Comparison of ENCODE assay signal across 24 mouse cellular contexts in the genomic region with DNA sequence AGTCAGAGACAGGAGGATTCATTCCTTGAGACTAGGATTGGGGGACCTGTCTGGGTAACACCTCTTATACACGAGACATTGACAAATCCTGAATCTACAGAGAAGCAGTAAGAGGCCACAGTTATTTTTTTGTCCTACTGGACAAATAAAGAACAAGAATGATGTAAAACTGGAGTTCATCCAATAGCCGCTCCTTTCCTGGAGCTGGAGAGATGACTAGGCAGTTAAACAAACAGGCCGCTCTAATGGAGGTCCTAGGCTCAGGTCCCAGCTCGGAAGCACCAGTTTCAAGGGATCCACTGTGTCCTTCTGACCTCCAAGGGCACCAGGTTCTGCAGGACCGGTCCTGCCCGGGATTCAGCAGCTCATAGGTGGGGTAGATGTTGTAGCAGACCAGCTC. TPM values are rescaled to one million over a fixed set of nuclear protein-coding genes. Genes with fewer than 3 reads are reported as not detected.
A peak's percentile ranks its signal among the peaks of the same experiment; 100 is the strongest.
DNase-seq lines count a peak whose midpoint lies in the region; ATAC-seq and TF ChIP-seq lines count a peak whose summit lies in the region.
"Had no signal": no experiment of that assay in that cellular context is flagged by ENCODE, and none has a peak within 500 bp of the region (broad histone marks: within the 10 kb centered on the region; RNA-seq: fewer than 3 reads in every experiment).

No protein-coding gene starts in this region.

- ATAC-seq in kidney, postnatal 0 days (replicated peaks; ENCODE audit: low FRiP score, low read depth), result no peak
- ATAC-seq in midbrain, embryonic 11.5 days (ENCODE audit: low FRiP score), result no peak
- ATAC-seq: midbrain, embryonic 16.5 days had no signal

- peak; percentile 9 for DNase-seq in kidney, postnatal 0 days (ENCODE audit: low spot score)
- DNase-seq in kidney, postnatal 14 days, result no peak
- DNase-seq in 3T3-L1 (ENCODE audit: low read depth, low spot score) (peak; percentile 64), ES-E14 (ENCODE audit: low read depth, low spot score) (no peak)
- DNase-seq in skeletal muscle tissue, adult 2 months (ENCODE audit: low read depth, low spot score), result peak; percentile 19
- no peak for DNase-seq in midbrain, embryonic 11.5 days (ENCODE audit: low spot score, missing footprints)
- DNase-seq in embryo, embryonic 10 days (ENCODE audit: low spot score), result no peak
- DNase-seq: adrenal gland, postnatal 10 days; cerebellum, postnatal 10 days; embryo, embryonic 11 days; gastrocnemius, postnatal 25 days; kidney, adult 18-20 months; kidney, postnatal 10 days; liver; lung, postnatal 36 days; thymus, postnatal 25 days had no signal

- WGBS in kidney, postnatal 0 days, result 50% methylated on average over 6 of the region's 6 CpGs
- 68% methylated on average over 6 of the region's 6 CpGs for WGBS in midbrain, embryonic 11.5 days

- no peak for TF ChIP-seq CTCF in kidney, postnatal 0 days (IDR thresholded peaks at IDR 0.05; ENCODE audit: low read depth)

- no peak overlapping the region for H3K9ac ChIP-seq in kidney, postnatal 0 days (ENCODE audit: low read depth, low read length)
- peak overlapping the region; percentile 39; the same call in 1 of the 2 replicates for H3K9ac ChIP-seq in ES-E14 (ENCODE audit: insufficient read depth, low read depth, low read length, poor library complexity, severe bottlenecking)
- H3K9ac ChIP-seq in midbrain, embryonic 11.5 days (ENCODE audit: low read length), result no peak overlapping the region
- H3K9ac ChIP-seq: heart, embryonic 15.5 days; neural tube, embryonic 15.5 days had no signal

- H3K27me3 ChIP-seq in kidney, postnatal 0 days (ENCODE audit: insufficient read depth, low read length), result no peaks in the 10 kb centered on the region
- H3K27me3 ChIP-seq in midbrain, embryonic 11.5 days (ENCODE audit: control insufficient read depth, insufficient read depth, low read length), result no peaks in the 10 kb centered on the region
- H3K27me3 ChIP-seq: heart, embryonic 15.5 days; neural tube, embryonic 15.5 days had no signal

- H3K4me2 ChIP-seq in kidney, postnatal 0 days (ENCODE audit: low read length), result no peak overlapping the region
- no peak overlapping the region for H3K4me2 ChIP-seq in midbrain, embryonic 11.5 days
- H3K4me2 ChIP-seq: heart, embryonic 15.5 days; neural tube, embryonic 15.5 days had no signal

- H3K27ac ChIP-seq in kidney, postnatal 0 days, result no peak overlapping the region
- H3K27ac ChIP-seq in ES-E14 (ENCODE audit: insufficient read depth, low read depth, low read length, poor library complexity, severe bottlenecking), result no peak overlapping the region
- H3K27ac ChIP-seq in midbrain, embryonic 11.5 days (ENCODE audit: low read depth, low read length), result no peak overlapping the region
- H3K27ac ChIP-seq: heart, adult 2 months; heart, embryonic 15.5 days; layer of hippocampus, adult 2 months; neural tube, embryonic 15.5 days had no signal

- H3K4me3 ChIP-seq in kidney, postnatal 0 days (replicated peaks; ENCODE audit: low read depth, low read length), result no peak overlapping the region
- no peak overlapping the region for H3K4me3 ChIP-seq in ES-E14 (ENCODE audit: insufficient read depth in 1 of 2, low read depth in 1 of 2, low read length in 2 of 2, poor library complexity in 1 of 2, severe bottlenecking in 1 of 2)
- H3K4me3 ChIP-seq in midbrain, embryonic 11.5 days (ENCODE audit: low read depth, low read length), result no peak overlapping the region
- H3K4me3 ChIP-seq: heart, adult 2 months; heart, embryonic 15.5 days; layer of hippocampus, adult 2 months; neural tube, embryonic 15.5 days had no signal

- H3K36me3 ChIP-seq in kidney, postnatal 0 days (ENCODE audit: insufficient read depth, low read length), result no peaks in the 10 kb centered on the region
- no peaks in the 10 kb centered on the region for H3K36me3 ChIP-seq in ES-E14 (ENCODE audit: control insufficient read depth, insufficient read depth, low read length, poor library complexity, severe bottlenecking)
- H3K36me3 ChIP-seq in midbrain, embryonic 11.5 days (ENCODE audit: control insufficient read depth, insufficient read depth, low read length), result no peaks in the 10 kb centered on the region
- H3K36me3 ChIP-seq: heart, embryonic 15.5 days; neural tube, embryonic 15.5 days had no signal

- H3K9me3 ChIP-seq in kidney, postnatal 0 days (replicated peaks; ENCODE audit: low read length), result no peaks in the 10 kb centered on the region
- H3K9me3 ChIP-seq in ES-E14 (ENCODE audit: control insufficient read depth, insufficient read depth, low read depth, low read length), result no peaks in the 10 kb centered on the region
- H3K9me3 ChIP-seq in midbrain, embryonic 11.5 days (ENCODE audit: control insufficient read depth, low read length), result no peaks in the 10 kb centered on the region
- H3K9me3 ChIP-seq: heart, embryonic 15.5 days; neural tube, embryonic 15.5 days had no signal

- in situ Hi-C loops in ES-E14 (cut with MboI; ENCODE audit: low sequenced_read_pairs in 2 of 2, unreplicated experiment in 2 of 2), result no loop called here

- H3K4me1 ChIP-seq in kidney, postnatal 0 days (replicated peaks; ENCODE audit: insufficient read depth, low read length), result no peaks in the 10 kb centered on the region
- H3K4me1 ChIP-seq in ES-E14 (ENCODE audit: control insufficient read depth in 2 of 2, insufficient read depth in 2 of 2, low read length in 2 of 2, poor library complexity in 1 of 2), result peaks cover 2 to 20% of the 10 kb centered on the region in 2 experiments; a peak in 3 of 4 replicates
- H3K4me1 ChIP-seq in midbrain, embryonic 11.5 days (ENCODE audit: control insufficient read depth, insufficient read depth, low read length), result no peaks in the 10 kb centered on the region
- H3K4me1 ChIP-seq: heart, embryonic 15.5 days; neural tube, embryonic 15.5 days had no signal

TF ChIP-seq in ES-E14, 5 proteins besides CTCF, POLR2A, EP300 and RAD21:
- TF ChIP-seq ZNF384 (IDR thresholded peaks at IDR 0.05; ENCODE audit: low read depth, low read length) (no peak), HCFC1 (IDR thresholded peaks at IDR 0.05; ENCODE audit: borderline replicate concordance, insufficient read depth, low read length) (no peak), CHD2 (IDR thresholded peaks at IDR 0.05; ENCODE audit: low read depth, low read length) (no peak), ZC3H11A (IDR thresholded peaks at IDR 0.05; ENCODE audit: borderline replicate concordance, low read depth, low read length) (no peak), MAFK (IDR thresholded peaks at IDR 0.05; ENCODE audit: insufficient read depth, low read depth, low read length) (no peak)

RNA-seq across cellular contexts. Expression of a gene that starts 27.8 kb away (rescaled TPM):
- polyA plus RNA-seq in kidney, postnatal 0 days (2015; fragmentation: Nextera tagmentation; extraction: Ambion mirVana), result 0.11 and 0.22 TPM in 2 replicates
- total RNA-seq in ES-E14 (2012; rRNA removed), result 0.89 and 1.6 TPM in 2 replicates
- not detected in 2 replicates for polyA plus RNA-seq in midbrain, embryonic 11.5 days (2014; fragmentation: Nextera tagmentation; extraction: Ambion mirVana)
- total RNA-seq: gastrocnemius, postnatal 25 days; heart, adult 2 months; layer of hippocampus, adult 2 months; left cerebral cortex, postnatal 25 days; MEL had no signal
- polyA plus RNA-seq: heart, adult 2 months; hindbrain, embryonic 11.5 days had no signal

RNA-seq across cellular contexts. Expression of a gene that starts 44.7 kb away (rescaled TPM):
- polyA plus RNA-seq in kidney, postnatal 0 days (2015; fragmentation: Nextera tagmentation; extraction: Ambion mirVana), result 0.05 and 0.36 TPM in 2 replicates
- 0.22 TPM in 1 of 2 replicates, not detected in the other for total RNA-seq in ES-E14 (2012; rRNA removed)
- polyA plus RNA-seq in midbrain, embryonic 11.5 days (2014; fragmentation: Nextera tagmentation; extraction: Ambion mirVana), result not detected in 2 replicates
- total RNA-seq: gastrocnemius, postnatal 25 days; left cerebral cortex, postnatal 25 days; MEL had no signal
- polyA plus RNA-seq: hindbrain, embryonic 11.5 days had no signal

RNA-seq across cellular contexts. Expression of a gene that starts 57.2 kb away (rescaled TPM):
- 16.5 and 18.6 TPM in 2 replicates for polyA plus RNA-seq in kidney, postnatal 0 days (2015; fragmentation: Nextera tagmentation; extraction: Ambion mirVana)
- total RNA-seq in ES-E14 (2012; rRNA removed), result 4.6 and 6.7 TPM in 2 replicates
- polyA plus RNA-seq in midbrain, embryonic 11.5 days (2014; fragmentation: Nextera tagmentation; extraction: Ambion mirVana), result 19.9 and 20.6 TPM in 2 replicates
- total RNA-seq: gastrocnemius, postnatal 25 days; heart, adult 2 months had no signal

Comparison
In these comparisons a context has a peak if more than half of its experiments do, and no peak if none do; other contexts are left out.
1. DNase-seq: peak in kidney, postnatal 0 days (single experiment), 3T3-L1 (single experiment) and skeletal muscle tissue, adult 2 months (single experiment); none in kidney, postnatal 14 days (single experiment), ES-E14 (single experiment), midbrain, embryonic 11.5 days (single experiment) and embryo, embryonic 10 days (single experiment).